Mouse (Mus musculus) CH12F3 (cell line): ENCODE data around the gene Dock9.
"Not testable (repeated sequence)": the region's sequence is repeated elsewhere in the genome, so short reads cannot be mapped to it uniquely, and the experiment has no call there.

Experiments
- in situ Hi-C: fragments of 300-500 bp; cut with MboI; formaldehyde crosslinking; loops from 2 replicates; pipeline ENCODE4 v1.14.3; 2020; ENCODE audit warnings: low sequenced_read_pairs

Gene Dock9

DNA sequence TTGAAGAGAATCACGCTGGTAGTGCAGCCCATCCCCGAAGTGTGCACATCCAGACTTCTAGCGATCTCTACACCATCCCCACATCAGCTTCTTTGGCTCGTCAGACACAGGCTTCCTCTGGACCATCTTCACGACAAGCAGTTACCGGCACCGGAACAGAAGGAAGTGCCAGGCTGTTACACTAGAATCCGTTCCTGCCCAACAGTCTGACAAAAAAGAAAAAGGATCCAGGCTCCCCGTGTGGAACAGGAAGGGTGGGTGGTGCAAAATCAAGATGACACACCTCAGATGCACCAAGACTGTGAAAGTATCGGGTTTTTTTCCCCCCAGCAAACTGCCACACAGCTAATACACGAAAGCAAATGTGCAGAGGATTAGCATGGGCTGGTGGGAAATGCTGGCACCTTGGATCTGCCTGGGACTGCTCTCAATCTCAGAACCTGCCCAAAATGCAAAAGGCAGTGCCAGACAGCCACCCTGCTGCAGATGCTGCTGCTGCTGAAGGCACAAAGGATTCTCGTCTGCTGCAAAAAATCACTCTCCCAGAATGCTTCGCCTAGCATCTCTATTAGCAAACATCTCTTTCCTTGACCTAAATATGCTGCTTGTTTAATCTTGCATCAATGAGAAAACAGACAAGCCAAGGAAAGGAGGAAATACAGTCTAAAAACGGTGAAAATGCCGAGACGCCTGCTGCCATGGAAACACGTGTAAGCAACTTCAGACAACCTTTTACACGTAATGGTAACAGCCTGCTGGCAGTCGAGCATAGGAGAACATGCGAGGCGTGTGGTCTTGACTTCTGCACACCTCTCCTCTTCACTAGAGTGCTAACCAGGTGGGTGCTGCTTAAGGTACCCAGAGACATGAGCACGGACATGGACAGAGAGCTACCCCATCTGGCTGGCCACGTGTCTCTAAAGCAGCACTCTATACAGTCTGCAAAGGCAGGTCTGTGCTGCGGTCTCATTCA is 58.9 kb downstream of the Dock9 start:
- in situ Hi-C loops, result no loop called here

DNA sequence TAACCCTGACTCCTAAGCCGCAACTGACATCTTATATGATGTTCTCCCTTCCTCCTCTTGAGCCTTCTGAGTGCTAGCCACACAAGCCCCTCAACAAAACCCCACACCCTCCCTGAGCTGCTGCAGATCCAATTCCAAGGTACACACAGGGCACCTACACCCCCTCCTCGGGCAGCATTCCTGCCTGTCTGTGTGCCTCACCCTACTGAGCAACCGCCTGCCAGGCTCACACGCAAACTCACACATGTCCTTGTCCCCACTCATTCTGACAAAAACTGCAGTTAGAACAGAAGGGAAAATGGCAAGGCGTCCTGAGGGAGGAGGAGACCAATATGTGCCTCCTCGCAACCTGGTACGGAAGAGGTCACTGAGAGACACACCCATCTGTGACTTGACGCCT is 60.4 kb downstream of the Dock9 start:
- in situ Hi-C loops, result no loop called here

DNA sequence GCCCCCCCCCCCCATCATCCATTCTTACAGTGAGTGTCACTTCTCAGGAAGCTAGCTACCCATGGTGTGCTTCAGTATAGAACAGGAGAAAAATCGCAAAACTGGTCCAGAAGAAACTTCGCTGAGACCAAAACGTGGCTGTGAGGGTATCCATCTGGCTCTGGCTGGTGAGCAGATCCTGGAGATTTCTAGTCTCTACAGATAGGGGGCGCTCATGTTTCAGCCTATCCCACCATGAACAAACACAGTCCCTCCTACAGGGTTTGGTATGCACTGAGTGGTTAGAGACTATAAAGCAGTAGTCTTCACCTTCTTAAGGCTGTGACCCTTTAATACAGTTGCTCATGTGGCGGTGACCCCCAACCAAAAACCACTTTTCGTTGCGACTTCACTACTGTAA is 62.0 kb downstream of the Dock9 start:
- in situ Hi-C loops, result no loop called here

DNA sequence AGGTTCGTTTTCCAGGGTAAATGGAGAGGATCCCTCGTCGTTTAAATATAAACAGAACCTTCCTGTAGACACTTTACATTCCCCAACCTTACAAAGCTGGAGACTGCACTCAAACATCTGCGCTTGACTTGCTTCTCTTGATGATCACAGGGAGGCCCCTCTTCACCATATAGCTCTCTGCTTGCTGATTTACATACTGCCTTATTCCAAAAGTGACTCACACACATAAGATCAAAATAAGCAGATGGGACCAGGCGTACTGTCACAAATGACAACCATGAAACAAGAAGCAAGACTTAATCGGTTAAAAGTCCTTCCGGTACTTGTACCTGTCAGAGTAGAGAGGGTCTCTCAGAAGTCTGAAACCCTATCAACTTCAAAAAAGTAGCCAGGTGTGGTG is 63.4 kb downstream of the Dock9 start:
- in situ Hi-C loops, result no loop called here

DNA sequence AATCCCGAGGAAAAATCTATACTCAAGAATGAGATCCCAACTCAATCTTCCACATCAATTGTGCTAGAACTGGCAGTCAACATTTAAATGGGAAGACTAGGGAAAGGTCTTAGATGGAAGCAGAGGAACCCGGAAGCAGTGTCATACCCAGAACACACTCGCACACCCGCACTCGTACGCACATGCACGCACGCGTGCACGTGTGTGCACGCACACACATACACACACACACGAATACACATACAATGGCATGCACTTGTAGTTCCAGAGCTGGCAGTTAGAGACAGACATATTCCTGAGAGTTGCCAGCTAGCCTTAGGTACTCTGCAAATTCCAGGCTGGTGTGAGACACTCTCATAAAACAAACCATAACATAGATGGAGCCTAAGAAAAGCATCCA is 63.9 kb downstream of the Dock9 start:
- in situ Hi-C loops, result no loop called here

DNA sequence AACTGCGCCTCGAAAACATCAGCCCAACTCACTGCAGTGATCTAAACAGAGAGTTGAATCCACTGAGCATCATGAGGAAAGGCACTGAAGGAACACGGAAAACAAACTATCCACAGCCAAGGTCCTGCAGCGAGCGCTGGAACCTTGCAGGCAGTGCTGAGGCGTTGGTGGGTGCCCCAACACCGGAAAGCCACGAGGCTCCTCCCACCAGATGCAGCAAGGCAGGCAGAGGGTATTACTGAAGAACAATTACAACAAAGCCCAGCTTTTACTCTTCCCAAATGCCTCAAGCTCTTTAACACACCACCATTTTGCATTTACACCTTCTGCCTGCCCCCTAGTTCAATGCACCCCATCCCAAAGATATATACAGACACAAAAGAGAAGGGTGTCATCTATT is 65.4 kb downstream of the Dock9 start:
- in situ Hi-C loops, result no loop called here

DNA sequence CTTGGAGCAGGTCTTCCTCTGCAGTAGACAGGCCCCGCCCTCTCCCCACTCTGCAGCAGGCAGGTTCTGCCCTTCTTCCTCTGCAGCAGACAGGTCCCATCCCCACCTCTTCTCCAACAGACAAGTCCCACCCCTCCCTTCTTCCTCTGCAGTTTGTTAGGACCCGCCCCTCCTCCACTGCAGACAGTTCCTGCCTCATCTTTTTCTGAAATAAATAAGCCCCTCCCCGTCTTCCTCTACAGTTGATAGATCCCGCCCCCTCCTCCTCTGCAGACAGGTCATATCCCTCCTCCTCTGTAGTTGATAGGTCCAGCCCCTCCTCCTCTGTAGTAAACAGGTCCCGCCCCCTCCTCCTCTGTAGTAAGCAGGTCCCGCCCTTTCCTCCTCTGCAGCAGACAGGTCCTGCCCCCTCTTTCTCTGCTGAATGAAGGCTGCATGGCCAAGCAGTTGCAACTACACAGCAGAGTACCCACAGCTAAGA is 65.9 kb downstream of the Dock9 start:
- in situ Hi-C loops, result no loop called here

DNA sequence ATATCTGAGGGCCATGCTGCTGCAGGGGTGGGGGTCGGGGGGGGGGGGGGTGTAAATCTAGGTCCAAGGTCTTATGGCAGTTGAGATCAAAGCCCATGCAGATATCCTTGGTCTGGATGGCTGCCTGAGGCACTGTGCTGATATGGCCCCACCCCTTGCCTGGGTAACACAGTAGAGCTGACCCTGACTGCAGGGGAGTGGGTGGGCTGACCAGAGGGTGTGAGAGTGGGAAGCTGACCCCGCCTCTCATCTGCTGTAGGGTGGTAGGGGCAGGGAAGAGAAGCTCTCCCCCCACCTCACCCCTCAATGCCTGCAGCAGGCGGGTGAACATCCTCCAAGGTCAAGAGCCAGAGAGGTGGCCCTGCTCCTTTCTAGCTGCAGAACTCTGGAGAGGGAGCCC is 66.7 kb downstream of the Dock9 start:
- in situ Hi-C loops, result no loop called here

DNA sequence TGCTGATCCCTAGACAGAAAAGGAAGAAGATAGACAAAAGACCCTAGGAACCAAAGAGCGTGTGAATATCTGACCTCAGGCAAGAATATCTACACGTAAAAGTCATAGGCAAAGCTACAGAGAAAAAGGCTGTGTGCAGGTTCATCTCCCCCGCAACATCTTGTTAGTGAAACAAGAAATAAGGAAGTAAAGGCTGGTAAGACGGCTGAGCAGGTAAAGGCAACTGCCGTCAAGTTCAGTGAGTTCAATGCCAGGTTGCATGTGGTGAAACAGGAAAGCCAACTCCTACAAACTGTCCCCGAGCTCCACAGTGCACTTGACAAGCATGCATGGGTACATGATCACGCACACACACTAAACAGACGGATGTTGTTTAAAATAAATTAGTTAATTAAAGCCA is 69.6 kb downstream of the Dock9 start:
- in situ Hi-C loops, result no loop called here

DNA sequence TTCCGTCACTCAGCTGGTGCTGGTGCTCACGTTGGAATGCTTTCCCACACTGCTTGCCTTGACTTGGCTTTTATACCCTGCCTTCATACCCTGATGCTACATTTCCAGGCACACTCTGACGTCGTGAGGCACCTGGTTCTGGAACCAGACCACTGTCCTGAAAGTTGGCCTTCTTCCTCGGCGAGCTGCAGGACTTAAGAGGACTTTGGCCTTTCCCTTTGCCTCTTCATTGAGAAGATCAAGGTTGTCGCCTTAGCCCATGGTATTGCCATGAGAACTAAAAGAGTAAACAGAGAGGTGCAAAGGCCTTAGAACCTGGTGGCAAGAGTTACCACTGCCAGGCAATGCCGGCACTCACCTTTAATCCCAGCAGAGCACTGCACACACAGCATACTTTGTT is 73.1 kb downstream of the Dock9 start:
- in situ Hi-C loops, result no loop called here

DNA sequence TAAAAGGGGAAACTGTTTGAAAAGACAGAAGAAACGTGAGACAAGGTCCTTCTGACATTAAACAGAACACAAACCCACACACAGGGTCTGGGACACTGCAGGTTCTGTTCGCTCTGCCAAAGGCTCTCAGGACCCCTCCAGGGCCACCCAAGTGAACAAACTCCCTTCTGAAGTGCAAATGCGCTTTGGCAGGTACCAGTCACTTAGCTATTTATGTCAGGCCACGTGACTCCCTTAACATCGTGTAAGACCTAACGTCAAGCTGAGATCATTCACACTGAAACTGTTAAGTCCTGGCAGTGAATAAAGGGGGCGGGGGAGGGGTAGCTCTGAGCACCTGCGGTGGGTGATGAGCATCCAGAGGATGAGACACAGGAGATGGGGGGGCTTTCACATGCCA is 74.9 kb downstream of the Dock9 start:
- in situ Hi-C loops, result no loop called here

DNA sequence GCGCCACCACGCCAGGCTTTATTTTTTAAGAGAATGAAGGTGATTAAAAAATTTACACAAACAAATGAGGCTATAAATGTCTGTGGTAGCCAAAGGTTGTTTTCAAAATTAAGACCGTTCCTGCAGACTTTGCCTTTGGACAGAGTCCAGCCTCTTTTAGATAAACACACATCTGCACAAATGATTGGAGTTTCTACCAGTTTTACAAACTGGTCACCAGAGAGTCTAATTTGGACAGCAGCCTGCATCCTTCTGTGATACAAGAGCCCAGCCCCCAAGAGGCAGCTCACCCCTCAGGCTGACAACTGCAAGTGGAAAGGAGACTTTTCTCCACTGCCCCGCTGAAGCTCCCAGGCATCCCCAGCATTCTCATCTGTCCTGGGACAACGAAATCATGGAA is 76.2 kb downstream of the Dock9 start:
- in situ Hi-C loops, result no loop called here

DNA sequence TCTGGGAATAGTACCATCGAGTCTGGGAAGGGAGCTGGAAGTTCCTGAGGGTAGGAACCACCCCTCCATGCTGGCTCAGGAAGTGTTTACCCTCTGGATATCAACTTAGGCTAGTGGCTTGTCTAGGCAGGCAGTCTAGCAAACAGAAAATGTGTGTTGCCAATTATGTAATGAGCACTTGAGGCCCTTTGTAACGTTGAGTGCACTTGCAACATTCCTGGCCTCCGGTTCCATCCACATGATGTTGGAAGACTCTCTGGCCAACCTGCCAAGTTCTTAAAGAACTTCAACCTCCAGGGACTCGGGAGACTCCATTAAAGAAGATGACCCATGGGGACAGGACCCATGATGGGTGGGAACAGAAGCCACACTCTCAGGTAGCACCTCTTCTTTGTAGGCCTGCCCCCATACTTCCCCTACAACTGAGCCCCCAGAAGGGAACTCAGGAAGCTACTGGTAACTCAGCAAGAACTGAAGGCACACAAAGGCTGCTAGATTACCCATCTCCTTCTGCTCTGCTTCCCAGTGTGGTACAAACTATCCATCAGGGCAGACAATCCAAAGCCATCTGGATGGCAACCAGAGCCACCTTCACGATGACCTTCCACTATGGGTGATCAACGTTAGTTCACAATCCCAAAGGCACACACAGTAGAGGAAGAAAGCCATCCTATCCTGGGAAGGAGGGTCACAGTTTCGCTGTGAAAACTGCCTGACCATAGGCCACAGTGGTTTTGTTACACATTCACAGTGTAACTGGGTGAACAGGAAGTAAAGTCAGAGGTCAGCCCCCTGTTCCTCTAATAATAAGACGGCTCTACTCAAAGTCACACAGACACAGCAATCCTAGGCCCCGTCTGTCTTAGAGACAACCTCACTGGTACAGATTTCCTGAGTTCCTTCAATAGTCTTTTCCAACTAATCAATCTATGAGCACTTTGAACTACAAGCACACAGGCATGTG is 77.7 kb downstream of the Dock9 start:
- in situ Hi-C loops, result no loop called here

DNA sequence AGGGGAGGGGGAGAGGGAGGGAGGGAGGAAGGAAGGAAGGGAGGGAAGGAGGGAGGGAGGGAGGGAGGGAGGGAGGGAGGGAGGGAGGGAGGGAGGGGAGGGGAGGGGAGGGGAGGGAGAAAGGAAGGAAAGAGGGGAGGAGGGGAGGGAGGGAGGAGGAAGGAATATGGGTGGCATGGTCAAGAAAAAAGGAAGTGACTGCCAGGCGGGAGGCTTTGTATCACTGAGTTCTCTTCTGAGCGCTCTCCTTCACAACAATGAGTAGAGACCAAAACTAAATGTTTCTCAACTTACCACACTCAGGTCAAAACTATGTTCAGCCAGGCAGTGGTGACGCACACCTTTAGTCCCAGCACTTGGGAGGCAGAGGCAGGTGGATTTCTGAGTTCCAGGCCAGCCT is 82.8 kb downstream of the Dock9 start:
- in situ Hi-C loops, result not testable (repeated sequence)

DNA sequence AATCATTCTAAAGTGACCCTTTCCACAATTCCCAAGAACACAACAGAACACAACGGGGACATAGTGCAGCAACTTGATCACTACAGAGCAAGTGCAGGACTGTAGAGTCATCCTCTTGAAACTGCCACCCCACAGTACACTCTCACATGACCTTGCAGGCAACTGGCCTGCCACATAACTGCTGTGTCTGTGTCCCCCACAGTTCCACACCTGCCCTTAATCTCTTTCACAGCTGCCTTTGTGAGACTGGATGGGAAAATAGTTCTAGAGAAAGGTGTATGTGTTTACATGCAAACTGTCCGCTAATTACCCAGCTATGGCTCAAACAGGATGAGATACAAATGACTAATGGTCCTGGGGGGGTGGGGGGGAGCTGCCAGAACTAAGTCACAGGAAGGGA is 83.4 kb downstream of the Dock9 start:
- in situ Hi-C loops, result no loop called here

DNA sequence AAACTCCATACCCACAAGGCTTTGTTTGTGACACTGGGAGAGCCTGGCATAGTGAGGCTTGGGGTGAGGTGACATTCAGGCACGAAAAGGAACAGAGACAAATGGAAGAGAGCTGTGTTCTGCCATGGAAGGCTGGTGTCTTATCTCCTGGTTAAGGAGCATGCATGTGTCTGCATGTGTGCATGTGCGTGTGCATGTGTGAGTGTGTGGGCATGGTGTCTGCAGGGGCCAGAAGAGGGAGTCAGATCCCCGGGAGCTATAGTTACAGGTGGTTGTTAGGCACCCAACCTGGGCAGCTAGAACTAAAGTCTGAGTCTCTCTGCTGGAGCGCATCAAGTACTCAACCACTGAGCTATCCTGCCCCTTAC is 83.8 kb downstream of the Dock9 start:
- in situ Hi-C loops, result no loop called here

DNA sequence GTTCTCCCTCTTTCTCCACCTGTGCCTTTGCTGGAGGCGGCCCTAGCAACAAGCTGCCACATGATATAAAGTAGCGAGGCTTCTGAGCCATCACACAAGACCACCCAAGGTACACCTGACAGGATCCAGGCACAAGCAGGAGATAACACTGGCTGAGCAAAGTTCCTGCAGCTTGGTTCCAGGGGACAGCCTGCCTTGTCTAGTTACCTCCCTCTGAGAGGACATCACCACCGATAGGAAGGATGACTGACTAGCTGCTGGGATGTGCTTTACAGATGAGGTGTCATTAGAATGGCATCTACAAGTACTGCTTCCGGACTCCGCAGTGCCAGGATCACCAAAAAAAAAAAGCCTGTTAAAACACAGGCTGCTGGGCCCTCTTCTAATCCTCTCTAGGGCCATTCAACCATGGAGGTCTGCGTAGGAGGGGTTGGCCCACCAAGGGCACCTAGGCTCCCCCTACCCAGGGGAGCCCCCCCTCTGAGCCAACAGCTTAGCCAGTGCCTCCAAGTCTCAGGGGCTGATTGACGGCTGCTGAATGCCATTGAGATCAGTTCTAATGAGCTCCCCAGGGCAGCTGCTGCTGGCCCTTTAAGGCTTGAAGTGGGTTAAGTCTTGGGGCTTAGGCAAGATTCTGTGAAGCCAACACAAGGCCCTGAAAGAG is 84.3 kb downstream of the Dock9 start:
- in situ Hi-C loops, result no loop called here

DNA sequence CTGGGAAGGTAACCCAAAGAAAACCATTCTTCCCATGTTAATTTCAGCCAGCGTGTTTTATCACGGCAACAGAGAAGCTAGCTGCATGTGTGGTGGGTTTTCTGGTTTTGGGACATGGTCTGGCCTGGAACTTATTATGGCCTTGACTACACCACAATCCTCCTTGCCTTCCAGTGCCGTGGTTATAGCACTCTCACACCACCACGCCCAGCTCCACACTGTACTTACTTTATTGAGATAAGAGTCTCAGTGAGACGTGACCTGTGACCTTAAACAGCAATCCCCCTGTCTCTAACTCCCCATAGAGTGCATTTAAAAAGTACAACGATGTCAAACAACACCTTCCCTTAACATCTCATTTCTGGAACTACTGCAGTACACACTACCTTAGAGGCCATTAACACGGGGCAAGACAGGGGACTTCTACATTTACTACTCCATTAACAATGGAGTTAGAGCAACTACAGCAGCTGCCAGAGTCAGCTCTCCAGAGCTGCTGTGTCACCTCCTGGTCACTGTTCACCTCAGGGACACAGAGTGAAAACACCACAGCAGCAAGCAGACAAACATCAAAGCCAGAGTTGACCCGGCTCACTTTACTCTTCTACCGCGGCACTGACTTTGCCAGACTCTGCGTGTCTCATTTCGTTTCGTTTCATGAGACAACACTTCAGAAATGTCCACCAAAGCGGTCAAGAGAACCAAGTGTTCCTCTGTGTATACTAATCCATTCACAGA is 86.4 kb downstream of the Dock9 start:
- in situ Hi-C loops, result no loop called here

DNA sequence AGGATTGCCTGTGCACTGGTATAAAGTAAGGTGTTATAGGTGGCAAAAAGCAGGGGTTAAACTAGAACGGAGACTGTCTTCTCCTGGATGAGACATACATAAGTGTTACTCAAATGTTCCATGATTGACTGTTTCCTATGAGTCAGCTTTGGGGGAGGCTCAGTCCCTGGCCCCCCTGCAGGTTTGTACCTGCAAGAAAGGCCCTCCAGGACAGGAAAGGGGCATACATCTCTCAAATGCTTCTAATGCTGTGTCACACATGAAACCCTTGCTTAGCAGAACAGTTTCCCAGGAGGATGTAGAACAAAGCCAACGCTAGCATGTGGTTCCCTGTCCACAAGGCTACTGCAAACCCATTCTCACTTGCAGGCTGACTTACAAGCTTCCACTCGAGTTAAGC is 87.5 kb downstream of the Dock9 start:
- in situ Hi-C loops, result no loop called here

DNA sequence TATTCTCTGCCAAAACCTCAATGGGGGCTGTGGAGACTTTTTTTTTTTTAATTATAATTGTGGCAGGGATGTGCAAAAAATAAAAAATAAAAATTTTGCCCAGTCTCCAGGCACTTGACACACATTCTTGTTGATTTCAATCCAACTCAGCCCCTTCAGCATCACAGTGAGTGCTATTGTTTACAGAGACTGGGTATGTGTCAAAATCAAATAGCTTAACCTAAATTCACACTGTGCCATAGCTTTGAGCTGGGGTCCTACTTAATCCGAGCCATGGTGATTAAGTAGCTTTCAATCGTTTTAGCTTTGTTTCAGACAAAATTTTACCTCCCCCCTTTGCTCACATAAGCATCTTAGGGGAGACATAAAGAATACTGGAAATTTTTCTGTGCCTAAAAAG is 89.4 kb downstream of the Dock9 start:
- in situ Hi-C loops, result no loop called here
